Mouse (Mus musculus) cerebellum, adult 18-20 months (tissue): Measurements from ENCODE around the gene Sass6.
A peak's percentile ranks its signal among the peaks of the same experiment; 100 is the strongest.
"Not testable (repeated sequence)": the region's sequence is repeated elsewhere in the genome, so short reads cannot be mapped to it uniquely, and the experiment has no call there.

Source experiments
- DNase-seq, 2 experiments: peaks; one replicate each; pipeline ENCODE4 v3.0.0; 2021

The Sass6 gene

DNA sequence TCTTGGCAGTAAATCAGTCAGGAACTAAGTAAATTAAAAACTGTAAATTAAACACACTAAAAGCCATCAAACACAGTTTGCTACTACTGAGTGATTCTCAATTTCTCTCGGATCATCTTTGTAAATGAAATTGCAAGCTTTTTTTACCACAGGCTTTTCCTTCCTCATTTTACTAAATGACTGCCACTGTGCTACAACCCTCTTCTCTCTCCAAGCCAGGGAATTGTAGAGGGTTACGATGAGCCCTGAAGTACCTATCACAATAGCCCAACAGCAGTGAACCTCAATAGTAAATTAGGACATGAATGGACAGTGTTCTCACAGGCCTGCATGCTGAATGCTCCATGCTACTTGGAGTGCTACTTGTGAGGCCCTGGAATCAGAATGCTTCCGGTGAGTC lies 39.3 kb downstream of the Sass6 start:
- DNase-seq: no peak

DNA sequence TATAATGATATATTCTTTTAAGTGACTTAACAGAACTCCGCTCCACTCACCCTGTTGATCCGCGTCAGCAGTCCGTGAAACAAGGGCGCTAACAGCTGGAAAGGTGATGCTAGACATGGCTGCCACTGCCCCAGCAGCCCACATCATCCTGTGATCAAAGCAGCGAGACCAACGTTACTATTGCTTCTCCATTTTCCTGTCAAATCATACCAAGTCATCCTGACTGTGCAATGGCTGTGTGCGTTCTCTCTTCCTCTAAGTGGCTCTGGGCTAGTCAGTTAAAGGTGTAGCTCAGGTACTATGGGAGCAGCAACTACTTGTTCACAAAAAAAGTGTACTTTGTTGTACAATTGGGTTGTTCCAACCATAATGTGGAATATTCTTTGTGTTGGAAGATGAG lies 40.1 kb downstream of the Sass6 start:
- no peak for DNase-seq

DNA sequence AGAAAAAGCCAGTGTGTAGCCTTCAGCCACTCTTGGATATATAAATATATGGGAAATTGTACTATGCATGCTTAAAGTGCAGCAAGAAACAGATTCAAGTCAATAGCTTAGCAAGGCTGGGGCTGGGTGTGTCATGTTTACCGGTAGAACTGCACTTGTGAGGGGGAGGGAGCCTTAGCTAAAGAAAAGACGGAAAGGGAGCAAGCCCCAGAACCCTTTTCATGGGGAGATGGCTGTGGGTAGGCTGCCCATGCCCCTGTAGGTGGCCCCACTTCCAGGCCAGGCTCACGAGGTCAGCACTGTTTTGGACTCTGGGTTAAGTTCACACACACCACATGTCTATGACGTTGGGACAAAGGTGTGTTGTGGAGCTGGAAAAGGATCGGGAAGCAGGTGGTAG lies 41.0 kb downstream of the Sass6 start:
- no peak for DNase-seq

- DNase-seq: no peak
These were observed 43.1 kb downstream of the Sass6 start for GRCm38 (mm10) chr3:116637693-116638476.

DNA sequence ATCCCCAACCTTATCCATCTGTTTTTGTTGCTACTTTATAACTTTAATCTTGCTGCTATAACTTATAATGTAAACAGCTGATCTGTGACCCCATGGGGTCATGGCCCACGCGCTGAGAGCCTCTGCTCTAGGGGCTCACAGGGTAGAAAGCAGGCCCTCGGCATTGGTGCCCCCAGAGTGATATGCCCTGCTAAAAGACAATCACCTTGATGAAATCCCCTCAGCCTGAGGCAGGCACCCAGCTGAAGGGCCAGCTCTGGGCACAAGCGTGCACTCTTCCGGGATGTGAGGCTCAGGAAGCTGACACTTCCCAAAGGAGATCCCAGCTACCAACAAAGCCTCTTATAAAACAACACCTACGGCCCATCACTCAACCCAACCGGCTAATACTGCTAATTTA lies 43.8 kb downstream of the Sass6 start:
- DNase-seq: no peak

- DNase-seq: no peak
These were observed 45.2 kb downstream of the Sass6 start for GRCm38 (mm10) chr3:116640024-116640423.

- DNase-seq: no peak
These were observed 47.1 kb downstream of the Sass6 start for GRCm38 (mm10) chr3:116641811-116642371.

DNA sequence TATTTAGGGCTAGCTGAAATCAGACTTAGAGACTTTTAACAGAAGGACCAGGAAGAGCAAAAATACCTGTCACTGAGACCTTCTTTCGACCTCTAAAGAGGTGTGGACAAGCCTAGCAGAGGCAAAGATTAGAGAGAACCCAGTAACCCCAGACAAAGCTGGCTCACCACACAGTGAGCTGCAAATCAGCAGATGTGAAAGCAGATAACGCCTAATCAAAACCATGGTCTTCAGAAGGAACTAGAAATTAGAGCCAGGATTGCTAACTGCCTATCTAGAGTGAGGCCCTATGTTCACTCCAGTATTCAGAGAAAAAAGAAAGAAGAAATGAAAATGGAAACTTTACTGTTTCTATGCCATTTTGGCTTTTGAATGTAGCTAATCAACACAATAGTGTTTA lies 47.6 kb downstream of the Sass6 start:
- no peak for DNase-seq

GRCm38 (mm10) chr3:116646387-116646786 lies 51.6 kb downstream of the Sass6 start:
- no peak for DNase-seq

- no peak for DNase-seq
These were observed 54.0 kb downstream of the Sass6 start for GRCm38 (mm10) chr3:116648805-116649204.

GRCm38 (mm10) chr3:116650698-116651097 lies 55.9 kb downstream of the Sass6 start:
- no peak for DNase-seq

- DNase-seq: no peak
These were observed 57.3 kb downstream of the Sass6 start for GRCm38 (mm10) chr3:116652033-116652446.

- no peak for DNase-seq
These were observed 58.6 kb downstream of the Sass6 start for GRCm38 (mm10) chr3:116653278-116653945.

- not testable (repeated sequence) for DNase-seq
These were observed 59.3 kb downstream of the Sass6 start for GRCm38 (mm10) chr3:116654051-116654450.

DNA sequence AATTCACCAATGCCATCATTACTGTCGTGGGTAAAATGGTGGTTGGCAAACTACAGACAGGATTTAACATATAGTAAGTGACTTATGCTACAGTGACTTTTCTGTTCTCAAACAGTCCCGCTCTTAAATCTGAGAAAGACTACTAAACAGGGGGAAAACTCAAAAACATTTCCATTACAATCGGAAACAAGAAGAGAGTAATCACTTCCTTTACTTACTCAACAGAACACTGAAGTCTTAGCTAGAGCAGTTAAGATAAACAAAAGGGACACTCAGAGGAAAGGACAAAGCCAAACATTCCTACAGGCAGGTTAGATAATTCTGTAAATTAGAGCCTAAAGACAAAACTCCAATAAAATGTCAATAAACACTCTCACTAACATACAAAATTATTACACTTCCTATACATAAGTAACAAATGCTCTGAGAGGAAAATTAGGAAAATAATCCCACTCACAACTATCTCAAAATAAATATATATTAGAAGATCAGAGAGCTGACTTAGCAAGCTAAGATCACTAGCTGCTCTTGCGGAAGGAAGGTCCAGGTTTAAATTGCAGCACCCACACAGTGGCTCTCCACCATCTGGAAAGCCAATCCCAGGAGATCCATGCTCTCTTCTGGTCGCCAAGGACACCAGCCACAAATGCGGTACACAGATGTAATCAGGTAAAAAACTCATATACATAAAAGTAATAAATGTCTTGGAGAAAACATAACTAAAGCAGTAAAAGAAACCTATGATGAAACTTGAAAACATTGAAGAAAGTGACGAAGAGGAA lies 61.6 kb downstream of the Sass6 start:
- no peak for DNase-seq

DNA sequence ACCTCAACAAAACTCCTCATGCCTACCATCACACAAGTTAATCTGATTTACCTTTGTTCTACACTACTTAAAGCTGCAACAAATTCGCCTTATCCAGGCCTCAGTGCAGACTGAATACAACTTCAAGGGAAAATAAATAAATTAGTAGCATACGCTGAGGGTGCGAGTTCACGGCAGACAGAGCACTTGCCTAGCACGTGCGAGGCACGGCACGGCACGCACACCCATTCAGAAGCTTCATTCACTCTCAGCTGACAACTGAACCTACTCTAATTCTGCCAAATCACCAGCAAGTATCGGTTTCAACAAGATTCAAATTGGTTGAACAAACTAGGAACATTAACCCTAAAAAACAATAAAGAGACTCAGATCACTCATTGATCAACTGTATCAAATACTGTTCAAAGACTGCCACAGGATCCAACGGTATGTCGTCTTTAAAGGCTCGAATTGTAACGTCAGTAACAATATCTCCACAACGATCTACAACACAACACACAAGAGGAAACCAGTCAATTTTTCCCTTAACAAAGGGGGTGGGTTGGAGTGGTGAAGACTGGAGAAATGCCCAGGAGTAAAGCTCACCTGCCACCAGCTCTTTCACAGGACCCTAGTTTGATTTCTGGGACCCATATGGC lies 64.3 kb downstream of the Sass6 start:
- no peak for DNase-seq

DNA sequence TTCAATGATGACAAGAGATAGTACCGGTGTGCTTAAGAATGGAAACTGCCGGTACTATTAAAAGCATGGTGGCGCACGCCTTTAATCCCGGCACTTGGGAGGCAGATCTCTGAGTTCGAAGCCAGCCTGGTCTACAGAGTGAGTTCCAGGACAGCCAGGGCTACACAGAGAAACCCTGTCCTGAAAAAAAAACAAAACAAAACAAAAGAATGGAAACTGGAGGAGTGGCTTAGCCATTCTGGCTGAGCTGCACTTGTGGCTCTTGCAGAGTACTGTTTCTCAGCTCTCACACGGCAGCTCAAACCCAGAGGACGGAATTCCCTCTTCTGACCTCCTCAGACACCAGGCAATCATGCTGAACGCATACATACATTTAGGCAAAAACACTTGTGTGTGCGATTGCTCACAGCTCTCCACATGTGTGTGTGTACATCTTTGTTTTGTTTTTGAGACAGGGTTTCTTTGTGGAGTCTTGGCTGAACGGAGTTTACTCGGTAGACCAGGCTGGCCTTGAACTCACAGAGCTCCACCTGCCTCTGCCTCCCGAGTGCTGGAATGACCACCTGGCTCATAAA lies 65.2 kb downstream of the Sass6 start:
- DNase-seq: no peak

- DNase-seq: no peak
These were observed 66.6 kb downstream of the Sass6 start for GRCm38 (mm10) chr3:116661288-116661869.

GRCm38 (mm10) chr3:116661870-116662414 lies 67.2 kb downstream of the Sass6 start:
- DNase-seq: peak in 1 of 2 experiments; percentile 47

GRCm38 (mm10) chr3:116662463-116662863 lies 67.7 kb downstream of the Sass6 start, which contains the start of gene Mfsd14a:
Mfsd14a (minus strand) TSS chr3:116662677.
- peak; percentile 99 for DNase-seq

DNA sequence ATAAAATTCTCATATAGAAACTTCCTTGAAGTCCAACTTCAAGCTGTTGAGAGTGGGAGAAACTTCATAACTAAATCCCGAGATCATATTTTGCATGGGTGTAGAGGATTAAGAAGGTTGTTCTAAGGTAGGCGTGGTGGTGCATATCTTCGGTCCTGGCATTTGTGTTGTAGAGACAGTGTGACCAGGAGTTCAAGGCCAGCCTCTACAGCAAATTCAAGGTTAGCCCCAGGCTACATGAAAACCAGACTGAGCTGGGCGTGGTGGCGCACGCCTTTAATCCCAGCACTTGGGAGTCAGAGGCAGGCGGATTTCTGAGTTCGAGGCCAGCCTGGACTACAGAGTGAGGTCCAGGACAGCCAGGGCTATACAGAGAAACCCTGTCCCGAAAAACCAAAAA lies 69.5 kb downstream of the Sass6 start:
- DNase-seq: not testable (repeated sequence)
